Mouse (Mus musculus): ENCODE results near the gene Ensa.
"Not testable (repeated sequence)": the region's sequence is repeated elsewhere in the genome, so short reads cannot be mapped to it uniquely, and the experiment has no call there.

Ensa gene

GRCm38 (mm10) chr3:95624628-95625503 is at the start of gene Ensa:
TSS of gene Ensa (plus strand) at chr3:95624993.
- peak; percentile 97 to 98 for DNase-seq (ENCODE audit: low spot score in 2 of 2)

- DNase-seq (ENCODE audit: low spot score in 2 of 2) = no peak
Measured at GRCm38 (mm10) chr3:95587754-95588603, 36.8 kb upstream of the Ensa start.

GRCm38 (mm10) chr3:95588604-95589086 is 36.1 kb upstream of the Ensa start, which contains the start of gene Golph3l:
TSS of gene Golph3l (plus strand) at chr3:95588934.
- DNase-seq (ENCODE audit: low spot score in 2 of 2) = peak; percentile 91 to 92

GRCm38 (mm10) chr3:95598734-95599133 is 26.1 kb upstream of the Ensa start:
- DNase-seq (ENCODE audit: low spot score in 2 of 2) = no peak

GRCm38 (mm10) chr3:95601287-95601686 is 23.5 kb upstream of the Ensa start:
- no peak for DNase-seq (ENCODE audit: low spot score in 2 of 2)

DNA sequence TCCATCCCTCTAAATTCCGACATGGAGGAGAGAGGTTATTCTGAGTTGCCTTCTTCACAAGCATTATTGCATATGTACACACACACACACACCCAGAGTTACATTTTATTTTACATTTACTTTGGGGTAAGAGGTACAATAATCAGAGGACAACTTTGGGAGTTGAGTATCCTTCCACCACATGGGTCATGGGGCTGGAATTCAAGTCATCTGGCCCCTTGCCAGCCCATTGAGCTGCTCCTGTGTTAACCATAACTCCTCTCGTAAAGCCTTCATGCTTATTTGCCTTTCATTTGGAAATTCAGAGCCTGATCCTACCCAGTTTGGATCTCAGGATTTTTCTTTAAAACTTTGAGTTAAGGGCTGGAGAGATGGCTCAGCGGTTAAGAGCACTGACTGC is 18.7 kb upstream of the Ensa start:
- no peak for DNase-seq (ENCODE audit: low spot score in 2 of 2)

- DNase-seq (ENCODE audit: low spot score in 2 of 2) = no peak
Measured at GRCm38 (mm10) chr3:95609195-95609594, 15.6 kb upstream of the Ensa start.

- DNase-seq (ENCODE audit: low spot score in 2 of 2) = no peak
Measured at GRCm38 (mm10) chr3:95613996-95614395, 10.8 kb upstream of the Ensa start.

GRCm38 (mm10) chr3:95618511-95618910 is 6.3 kb upstream of the Ensa start:
- no peak for DNase-seq (ENCODE audit: low spot score in 2 of 2)

DNA sequence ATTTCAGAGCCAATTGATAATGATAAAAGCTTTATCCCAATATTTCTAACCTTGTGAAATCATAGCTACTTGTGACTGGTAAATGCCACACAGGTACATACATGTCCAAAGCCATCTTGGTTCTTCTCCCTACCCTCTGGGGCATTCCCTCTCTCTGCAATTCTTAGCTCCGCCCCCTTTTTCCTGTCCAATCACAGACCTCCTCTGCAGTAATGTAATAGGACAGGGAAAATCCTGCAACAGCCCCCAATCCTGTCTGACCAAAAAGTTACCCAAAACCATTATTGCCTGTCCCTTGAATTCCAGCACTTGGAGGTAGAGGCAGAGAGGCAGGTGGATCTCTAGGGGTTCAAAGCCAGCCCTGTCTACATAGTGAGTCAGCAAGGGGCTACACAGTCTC is 3.6 kb upstream of the Ensa start:
- DNase-seq (ENCODE audit: low spot score in 2 of 2) = no peak

GRCm38 (mm10) chr3:95622421-95622820 is 2.4 kb upstream of the Ensa start:
- not testable (repeated sequence) for DNase-seq (ENCODE audit: low spot score in 2 of 2)

- DNase-seq (ENCODE audit: low spot score in 2 of 2) = no peak
Measured at GRCm38 (mm10) chr3:95623551-95623950, 1.2 kb upstream of the Ensa start.

- not testable (repeated sequence) for DNase-seq (ENCODE audit: low spot score in 2 of 2)
Measured at GRCm38 (mm10) chr3:95623991-95624515, 740 bp upstream of the Ensa start.

- DNase-seq (ENCODE audit: low spot score in 2 of 2) = no peak
Measured at GRCm38 (mm10) chr3:95627763-95628162, 3.0 kb downstream of the Ensa start.

- DNase-seq (ENCODE audit: low spot score in 2 of 2) = no peak
Measured at GRCm38 (mm10) chr3:95629755-95630154, 5.0 kb downstream of the Ensa start.

- DNase-seq (ENCODE audit: low spot score in 2 of 2) = no peak
Measured at GRCm38 (mm10) chr3:95630856-95631255, 6.1 kb downstream of the Ensa start.

DNA sequence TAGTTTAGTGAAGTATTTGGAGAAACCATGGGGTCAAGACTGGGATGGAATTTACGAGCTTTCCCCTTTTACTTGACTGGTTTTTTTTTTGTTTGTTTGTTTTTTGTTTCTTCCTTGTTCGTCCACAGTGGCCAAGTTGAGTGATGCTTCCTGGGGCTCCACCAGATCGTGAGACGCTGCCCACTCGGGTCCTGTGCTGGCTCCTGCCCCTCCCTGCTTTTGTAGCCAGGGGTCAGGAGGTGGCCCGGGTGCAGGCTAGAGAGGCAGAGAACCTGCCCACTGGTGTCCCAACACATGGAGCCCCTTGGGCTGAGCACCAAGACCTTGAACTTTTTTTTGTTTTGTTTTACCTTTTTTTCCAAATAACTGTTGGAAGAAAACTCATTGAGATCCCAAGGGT is 6.5 kb downstream of the Ensa start:
- DNase-seq (ENCODE audit: low spot score in 2 of 2) = no peak

DNA sequence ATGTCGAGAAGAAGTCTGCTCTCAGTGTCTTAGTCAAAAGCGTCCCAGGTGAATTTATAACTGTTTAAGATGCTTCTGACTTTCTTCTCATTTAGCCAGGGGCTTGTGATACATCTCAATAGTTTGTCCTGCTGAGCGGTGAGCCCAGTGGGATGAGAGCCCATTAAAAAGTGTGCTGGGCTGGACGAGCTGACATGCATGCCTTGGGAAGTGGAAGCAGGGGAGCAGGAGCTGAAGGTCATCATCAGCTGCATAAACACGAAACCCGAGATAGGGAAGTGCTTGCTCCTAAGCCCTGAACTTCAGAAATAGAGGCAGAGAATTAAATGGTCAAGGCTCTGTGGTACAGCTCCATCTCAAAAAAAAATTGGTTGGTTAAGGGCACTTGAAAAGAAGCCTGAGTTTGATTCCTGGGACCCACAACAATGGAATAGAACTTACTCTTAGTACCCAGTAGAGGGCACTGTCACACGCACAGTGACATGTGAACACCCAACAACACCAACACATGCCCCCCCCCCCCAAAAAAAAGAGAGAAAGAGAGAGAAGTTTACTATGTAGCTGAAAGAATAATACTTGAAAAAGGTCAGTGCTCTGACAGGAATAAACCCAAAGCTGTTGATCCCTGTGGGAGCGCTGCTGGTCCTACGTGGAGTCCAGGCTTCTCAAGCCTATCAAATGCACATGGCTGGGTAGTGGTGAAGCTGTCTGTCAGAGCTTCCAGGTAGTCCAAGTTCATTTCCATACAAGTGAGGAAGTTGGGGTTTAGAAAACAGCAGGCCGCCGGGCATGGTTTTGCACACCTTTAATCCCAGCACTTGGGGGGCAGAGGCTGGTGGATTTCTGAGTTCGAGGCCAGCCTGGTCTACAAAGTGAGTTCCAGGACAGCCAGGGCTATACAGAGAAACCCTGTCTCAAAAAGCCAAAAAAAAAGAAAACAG is 8.1 kb downstream of the Ensa start:
- no peak for DNase-seq (ENCODE audit: low spot score in 2 of 2)

GRCm38 (mm10) chr3:95635636-95636035 is 10.8 kb downstream of the Ensa start:
- DNase-seq (ENCODE audit: low spot score in 2 of 2) = no peak

DNA sequence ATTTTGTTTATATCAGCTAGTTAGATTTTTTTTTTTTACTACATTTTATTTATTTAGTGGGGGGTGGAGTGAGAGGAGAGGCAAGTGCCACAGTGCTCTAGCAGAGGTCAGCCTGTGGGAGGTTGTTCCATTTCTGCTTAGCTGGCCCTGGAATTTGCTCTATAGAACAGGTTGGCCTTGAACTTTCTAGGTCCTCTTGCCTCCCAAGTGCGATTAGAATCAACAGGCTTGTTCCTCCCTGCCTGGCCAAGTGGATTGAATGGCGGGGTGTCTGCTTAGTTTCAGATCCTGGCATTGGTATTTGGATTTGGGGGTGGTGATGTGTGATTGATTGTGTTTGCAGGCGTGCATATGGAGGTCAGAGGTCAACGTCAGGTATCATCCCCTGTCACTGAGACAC is 11.3 kb downstream of the Ensa start:
- no peak for DNase-seq (ENCODE audit: low spot score in 2 of 2)

DNA sequence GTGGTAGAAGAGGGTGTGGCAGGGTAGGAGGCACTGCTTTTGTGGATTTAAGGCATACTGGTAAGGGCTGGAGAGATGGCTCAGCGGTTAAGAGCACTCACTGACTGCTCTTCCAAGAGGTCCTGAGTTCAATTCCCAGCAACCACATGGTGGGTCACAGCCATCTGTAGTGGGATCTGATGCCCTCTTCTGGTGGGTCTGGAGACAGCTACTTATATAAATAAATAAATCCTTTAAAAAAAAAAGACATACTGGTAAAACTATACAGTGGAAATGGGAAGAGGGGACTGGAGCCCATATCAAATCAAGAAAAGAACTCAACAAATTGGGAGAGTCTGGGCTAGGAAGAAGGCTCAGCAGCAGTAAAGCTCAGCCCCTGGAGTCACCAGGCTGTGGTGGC is 14.9 kb downstream of the Ensa start:
- no peak for DNase-seq (ENCODE audit: low spot score in 2 of 2)
